Mouse (Mus musculus) ES-E14 (cell line): ENCODE measurements around the gene Usp21.

Experiments
- CHD2 ChIP-seq: IDR thresholded peaks from 2 replicates; pipeline ENCODE4 v1.6.1; 2014; ENCODE audit warnings: mild to moderate bottlenecking, low read depth, low read length, inconsistent platforms
- ZNF384 ChIP-seq: IDR thresholded peaks from 2 replicates; pipeline ENCODE4 v1.6.1; 2012; ENCODE audit warnings: low read depth, low read length, inconsistent platforms

- TF ChIP-seq CHD2 (no peak), ZNF384 (no peak)
These were observed 24.6 kb downstream of the Usp21 start for GRCm38 (mm10) chr1:171263185-171263611.
